Mouse (Mus musculus) intestine, postnatal 0 days (tissue): ENCODE measurements around the gene Ip6k2. TPM values are rescaled to one million over a fixed set of nuclear protein-coding genes. Genes with fewer than 3 reads are reported as not detected.

Experiments used
- ATAC-seq: fragments of 200-750 bp; cut with Nextera tagmentation; 2 replicates; pipeline ENCODE4 v1.8.0; 2017; ENCODE audit warnings: mild to moderate bottlenecking, moderate TSS enrichment, moderate library complexity
- H3K27ac ChIP-seq: fragments of 300-500 bp; sonication (generic); 2 replicates; pipeline ENCODE4 v1.5.1; 2014; ENCODE audit warnings: mild to moderate bottlenecking, low read depth, low read length, moderate library complexity
- H3K27me3 ChIP-seq: fragments of 300-500 bp; sonication (generic); replicated peaks from 2 replicates; pipeline ENCODE4 v1.6.1; 2014; ENCODE audit warnings: low read length, mixed read lengths; ENCODE audit not compliant: control insufficient read depth, insufficient read depth
- H3K36me3 ChIP-seq: fragments of 300-500 bp; sonication (generic); 2 replicates; pipeline ENCODE4 v1.6.1; 2014; ENCODE audit warnings: mild to moderate bottlenecking, moderate library complexity; ENCODE audit not compliant: control insufficient read depth, insufficient read depth
- H3K4me1 ChIP-seq: fragments of 300-500 bp; sonication (generic); replicated peaks from 2 replicates; pipeline ENCODE4 v1.6.1; 2014; ENCODE audit warnings: antibody characterized with exemption, low read length, mixed read lengths; ENCODE audit not compliant: control insufficient read depth, insufficient read depth
- H3K4me2 ChIP-seq: fragments of 300-500 bp; sonication (generic); replicated peaks from 2 replicates; pipeline ENCODE4 v1.6.1; 2014; ENCODE audit warnings: low read depth, mild to moderate bottlenecking, moderate library complexity
- H3K4me3 ChIP-seq: fragments of 300-500 bp; sonication (generic); 2 replicates; pipeline ENCODE4 v1.5.1; 2014; ENCODE audit warnings: low read depth, low read length
- H3K9ac ChIP-seq: fragments of 300-500 bp; sonication (generic); 2 replicates; pipeline ENCODE4 v1.6.1; 2014; ENCODE audit warnings: mild to moderate bottlenecking, low read depth, low read length
- H3K9me3 ChIP-seq: fragments of 300-500 bp; sonication (generic); 2 replicates; pipeline ENCODE4 v1.6.1; 2016; ENCODE audit warnings: mixed run types; ENCODE audit not compliant: control insufficient read depth
- CTCF ChIP-seq: sonication (generic); IDR thresholded peaks from 2 replicates; pipeline ENCODE4 v1.5.1; 2016; ENCODE audit warnings: low read depth, mild to moderate bottlenecking, control low read depth, antibody characterized with exemption, moderate library complexity
- WGBS: fragments of 180-500 bp; shearing (Covaris S2); extraction: QIAGEN DNeasy Blood & Tissue Kit; methylation state at CpG from one replicate; pipeline ENCODE4 v1.1.7; 2014; 5-methylcytosine and 5-hydroxymethylcytosine counted together
- microRNA-seq: library from miRNA; unstranded; fragments of <30 nt; microRNA quantifications from one replicate; pipeline ENCODE4, GENCODE M21; 2016
- polyA plus RNA-seq: library from polyadenylated mRNA; unstranded; fragments of >200 nt; fragmentation: Nextera tagmentation; extraction: Ambion mirVana; gene quantifications from 2 replicates; pipeline ENCODE4 v1.2.1, GENCODE M21; 2015

Ip6k2 gene
- polyA plus RNA-seq, 1 experiment from 2014 or later = 28.1 TPM

- Histone ChIP-seq H3K9ac (no peak overlapping the region), H3K4me3 (no peak overlapping the region), H3K36me3 (no peaks in the 10 kb centered on the region), H3K27me3 (no peaks in the 10 kb centered on the region), H3K27ac (no peak overlapping the region), H3K9me3 (no peaks in the 10 kb centered on the region), H3K4me1 (no peaks in the 10 kb centered on the region), H3K4me2 (no peak overlapping the region)
- whole genome bisulfite sequencing = 69% methylated on average over 4 of the region's 4 CpGs
- ATAC-seq = no peak
- TF ChIP-seq CTCF = no peak
These were observed 63.8 kb downstream of the Ip6k2 start for GRCm38 (mm10) chr9:108847374-108847773.

- H3K27ac ChIP-seq = no peak overlapping the region
- no peak overlapping the region for H3K4me3 ChIP-seq
- H3K4me2 ChIP-seq = no peak overlapping the region
- no peak for TF ChIP-seq CTCF
- H3K9me3 ChIP-seq = no peaks in the 10 kb centered on the region
- WGBS = 64% methylated on average over 17 of the region's 17 CpGs
- no peak for ATAC-seq
- H3K27me3 ChIP-seq = no peaks in the 10 kb centered on the region
- no peaks in the 10 kb centered on the region for H3K36me3 ChIP-seq
- H3K9ac ChIP-seq = no peak overlapping the region
- no peaks in the 10 kb centered on the region for H3K4me1 ChIP-seq
These were observed 64.8 kb downstream of the Ip6k2 start for GRCm38 (mm10) chr9:108848419-108848818.

DNA sequence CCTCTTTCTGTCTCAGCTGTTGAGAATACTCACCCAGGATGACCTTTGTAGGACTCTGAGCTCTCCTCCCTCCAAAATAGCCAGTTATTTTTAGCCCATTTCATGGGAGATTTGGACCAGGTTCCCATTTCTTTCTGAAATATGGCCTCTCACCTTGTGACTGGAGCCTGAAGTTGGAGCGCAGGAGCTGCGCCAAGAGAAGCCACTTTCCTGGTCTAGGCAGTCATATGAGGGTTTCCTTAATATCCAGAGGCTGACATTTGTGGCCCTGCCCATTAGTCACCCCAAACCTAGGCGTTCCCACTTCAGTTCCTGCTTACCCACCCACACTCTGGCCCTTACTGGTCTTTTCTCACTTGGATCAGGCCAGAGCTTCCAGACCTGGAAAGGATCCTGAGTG lies 69.4 kb downstream of the Ip6k2 start, which contains the start of gene Slc26a6:
TSS of gene Slc26a6 (plus strand) at position 308 of the 400 bp plus-strand sequence.
- TF ChIP-seq CTCF = no peak
- peak within 1 kb of the TSS; percentile 54 for H3K9ac ChIP-seq
- H3K27me3 ChIP-seq = no peaks in the 10 kb centered on the region
- no peaks in the 10 kb centered on the region for H3K9me3 ChIP-seq
- H3K4me1 ChIP-seq = no peaks in the 10 kb centered on the region
- H3K27ac ChIP-seq = peak within 1 kb of the TSS; percentile 77
- peaks cover 17% of the 10 kb centered on the region; the same call in 1 of the 2 replicates for H3K36me3 ChIP-seq
- peak within 1 kb of the TSS; percentile 90 for H3K4me2 ChIP-seq
- peak within 1 kb of the TSS; percentile 60 for H3K4me3 ChIP-seq
- no peak for ATAC-seq
- 88% methylated on average over 3 of the region's 3 CpGs for WGBS

- peak; percentile 84 for ATAC-seq
- H3K4me1 ChIP-seq = 0 out of 2 replicates have a peak, but pooled peaks cover 3% of the 10 kb centered on the region
- 2% methylated on average over 25 of the region's 25 CpGs for WGBS
- no peaks in the 10 kb centered on the region for H3K9me3 ChIP-seq
- peak overlapping the region; percentile 90 for H3K4me2 ChIP-seq
- H3K27me3 ChIP-seq = no peaks in the 10 kb centered on the region
- peak overlapping the region; percentile 60 for H3K4me3 ChIP-seq
- peak; percentile 80 for TF ChIP-seq CTCF
- H3K36me3 ChIP-seq = peaks cover 24% of the 10 kb centered on the region
- H3K27ac ChIP-seq = peak overlapping the region; percentile 77
- H3K9ac ChIP-seq = peak overlapping the region; percentile 54
These were observed 70.1 kb downstream of the Ip6k2 start for GRCm38 (mm10) chr9:108853635-108854240.

- Histone ChIP-seq H3K4me3 (peak overlapping the region; percentile 60), H3K27me3 (no peaks in the 10 kb centered on the region), H3K9me3 (no peaks in the 10 kb centered on the region), H3K4me1 (0 out of 2 replicates have a peak, but pooled peaks cover 5% of the 10 kb centered on the region), H3K9ac (peak overlapping the region; percentile 54), H3K4me2 (peak overlapping the region; percentile 90), H3K36me3 (peaks cover 29% of the 10 kb centered on the region), H3K27ac (peak overlapping the region; percentile 77)
- WGBS = 0% methylated on average over 28 of the region's 28 CpGs
- no peak for TF ChIP-seq CTCF
- peak; percentile 76 for ATAC-seq
These were observed 70.7 kb downstream of the Ip6k2 start for GRCm38 (mm10) chr9:108854241-108854696.

DNA sequence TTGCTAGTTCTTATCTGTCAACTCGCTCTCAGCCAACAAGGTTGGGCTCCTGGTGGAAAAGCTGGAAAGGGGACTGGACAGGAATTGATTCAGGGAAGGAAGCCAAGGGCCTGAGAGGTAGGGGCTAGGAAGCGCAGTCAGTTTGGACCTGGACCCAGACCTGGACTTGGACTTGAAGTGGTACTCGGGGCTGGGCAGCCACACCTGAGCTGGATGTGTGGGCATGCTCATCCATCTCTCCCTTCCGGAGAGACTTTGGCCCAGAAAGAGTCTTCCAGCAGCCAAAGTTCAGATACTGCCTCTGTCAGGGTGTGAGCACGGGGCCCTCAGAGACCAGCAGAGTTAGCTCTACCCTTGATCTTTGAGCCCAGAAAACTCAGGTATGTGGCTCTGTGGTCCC lies 71.7 kb downstream of the Ip6k2 start:
- ATAC-seq = peak; percentile 42
- WGBS = 42% methylated on average over 5 of the region's 5 CpGs

More for the DNA sequence above, 71.7 kb downstream of the Ip6k2 start:
- Histone ChIP-seq H3K27ac (peak overlapping the region; percentile 77), H3K4me3 (peak overlapping the region; percentile 60), H3K9ac (0 out of 2 replicates have a peak overlapping the region, but pooled peaks have one; percentile 54), H3K27me3 (no peaks in the 10 kb centered on the region), H3K4me2 (peak overlapping the region; percentile 90), H3K4me1 (0 out of 2 replicates have a peak, but pooled peaks cover 5% of the 10 kb centered on the region), H3K36me3 (peaks cover 40% of the 10 kb centered on the region), H3K9me3 (no peaks in the 10 kb centered on the region)
- TF ChIP-seq CTCF = 0 out of 2 replicates have a peak, but pooled peaks have one; percentile 16

Small RNA genes lying within 50 kb of the gene (microRNA-seq; reads per million reads assigned to microRNA genes)
- not detected for gene Gm23156

Other genes with a start within 250 kb of the Ip6k2 start
- 50.6 and 50.7 TPM in 2 replicates for gene Impdh2, start 223.5 kb upstream of the Ip6k2 start, polyA plus RNA-seq
- gene Ndufaf3, start 216.4 kb upstream of the Ip6k2 start, polyA plus RNA-seq = 47.9 and 53.4 TPM in 2 replicates
- gene Dalrd3, start 213.9 kb upstream of the Ip6k2 start, polyA plus RNA-seq = 36.7 and 38.3 TPM in 2 replicates
- 16.7 and 16.8 TPM in 2 replicates for gene Wdr6, start 205.1 kb upstream of the Ip6k2 start, polyA plus RNA-seq
- gene P4htm, start 186.1 kb upstream of the Ip6k2 start, polyA plus RNA-seq = 2.8 and 2.9 TPM in 2 replicates
- 22.6 and 25.1 TPM in 2 replicates for gene Arih2, start 134.4 kb upstream of the Ip6k2 start, polyA plus RNA-seq
- gene Slc25a20, start 121.7 kb upstream of the Ip6k2 start, polyA plus RNA-seq = 159 TPM in 2 replicates
- gene Prkar2a, start 94.5 kb upstream of the Ip6k2 start, polyA plus RNA-seq = 28.3 and 31.8 TPM in 2 replicates
- 5.4 and 6.8 TPM in 2 replicates for gene Nckipsd, start 24.6 kb downstream of the Ip6k2 start, polyA plus RNA-seq
- 0.40 and 0.93 TPM in 2 replicates for gene Celsr3, start 42.5 kb downstream of the Ip6k2 start, polyA plus RNA-seq
- 70.8 and 99.5 TPM in 2 replicates for gene Slc26a6, start 69.5 kb downstream of the Ip6k2 start, polyA plus RNA-seq
- gene Tmem89, start 130.8 kb downstream of the Ip6k2 start, polyA plus RNA-seq = 0.21 TPM in 1 of 2 replicates, not detected in the other
- 557 and 585 TPM in 2 replicates for gene Uqcrc1, start 152.8 kb downstream of the Ip6k2 start, polyA plus RNA-seq
- 1.9 and 3.1 TPM in 2 replicates for gene Col7a1, start 169.8 kb downstream of the Ip6k2 start, polyA plus RNA-seq
- gene Ucn2, start 202.2 kb downstream of the Ip6k2 start, polyA plus RNA-seq = not detected in 2 replicates
- gene Pfkfb4, start 208.0 kb downstream of the Ip6k2 start, polyA plus RNA-seq = 43.1 and 48.3 TPM in 2 replicates